Mouse (Mus musculus) erythroid progenitor cell, adult 5-6 weeks (primary cell): ENCODE data around the gene Vps33b. TPM values are rescaled to one million over a fixed set of nuclear protein-coding genes. Genes with fewer than 3 reads are reported as not detected.

ENCODE experiments used
- ATAC-seq: replicated peaks from 2 replicates; pipeline ENCODE4 v1.8.0; 2016; ENCODE audit warnings: moderate number of reproducible peaks, mild to moderate bottlenecking, moderate TSS enrichment, inconsistent platforms; ENCODE audit not compliant: poor library complexity, low FRiP score, severe bottlenecking
- total RNA-seq, 2 experiments: library from RNA; stranded (forward) in 1 of 2; stranded (reverse) in 1 of 2; fragments of 150-400 nt in 1 of 2; fragments of 186-747, 209-891 nt in 1 of 2; gene quantifications; 2 replicates each; pipeline versions ENCODE4 v1.2.3 to v1.2.4; 2015 to 2017; ENCODE audit warnings: low replicate concordance in 2 of 2

Gene Vps33b
- total RNA-seq, 2 experiments from 2014 or later, result 4.9 to 28.5 TPM

DNA sequence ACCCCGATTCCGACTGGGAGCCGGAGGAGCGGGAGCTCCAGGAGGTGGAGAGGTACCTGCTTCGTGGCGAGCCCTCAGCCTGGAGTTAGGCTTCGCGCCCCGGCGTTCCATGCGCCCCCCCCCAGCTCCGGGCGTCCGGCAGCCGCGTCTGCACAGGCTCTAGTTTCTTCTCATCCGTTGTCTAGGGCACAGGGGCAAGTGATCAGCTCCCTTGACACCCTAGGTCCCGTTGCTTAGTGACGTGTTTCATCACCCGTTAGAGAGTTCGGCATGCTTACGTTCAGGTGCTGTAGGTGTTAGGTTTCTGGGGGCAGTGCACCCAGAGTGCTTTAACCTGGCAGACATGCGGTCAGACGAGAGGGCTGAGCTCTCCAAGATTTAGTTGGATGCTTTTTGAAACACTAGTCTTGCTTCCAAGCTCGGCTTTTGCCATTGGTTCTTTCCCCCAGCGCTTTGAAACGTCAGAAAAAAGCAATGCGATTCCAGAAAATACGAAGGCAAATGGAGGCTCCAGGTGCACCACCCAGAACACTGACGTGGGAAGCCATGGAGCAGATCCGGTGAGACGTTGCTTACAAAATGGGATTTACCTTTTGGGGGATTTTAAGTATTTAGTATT, 8.0 kb upstream of the Vps33b start:
- peak; percentile 39 for ATAC-seq

DNA sequence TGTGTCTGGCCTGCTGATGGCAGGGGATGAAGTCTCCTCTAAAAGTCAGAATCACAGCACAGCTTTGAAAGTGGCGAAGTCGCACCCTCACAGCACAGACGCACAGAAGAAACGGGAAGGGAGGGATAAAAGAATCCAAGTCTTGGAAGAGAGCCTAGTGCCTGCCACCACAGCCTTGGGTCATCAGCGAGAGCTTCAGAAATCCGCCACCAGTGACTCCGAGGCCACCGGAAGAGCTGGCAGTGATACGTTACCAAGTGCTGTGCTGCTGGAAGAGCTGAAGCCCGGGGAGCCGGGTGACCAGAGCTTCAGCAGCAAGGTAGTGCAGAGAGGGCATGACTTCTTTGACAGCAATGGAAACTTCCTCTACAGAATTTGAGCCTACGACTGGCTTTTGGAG, 4.8 kb upstream of the Vps33b start:
- ATAC-seq, result no peak

DNA sequence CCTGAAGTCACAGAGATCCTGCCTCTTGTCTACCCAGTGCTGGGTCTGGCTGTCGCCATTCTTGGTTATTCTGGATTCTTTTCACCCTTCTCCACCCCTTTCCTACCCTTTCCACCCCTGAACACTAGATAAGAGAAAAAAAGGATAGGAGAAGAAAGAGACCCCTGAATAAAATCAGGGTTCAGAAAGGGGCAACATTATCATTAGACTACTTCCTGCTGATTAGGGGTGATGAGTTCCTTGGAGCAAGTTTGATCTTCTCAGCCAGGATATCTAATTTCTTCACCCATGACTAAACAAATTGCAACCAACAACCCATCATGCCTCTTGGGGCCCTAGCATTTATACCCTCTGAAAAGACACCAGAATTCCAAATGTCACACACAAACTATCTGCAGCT, 1.7 kb upstream of the Vps33b start:
- no peak for ATAC-seq

DNA sequence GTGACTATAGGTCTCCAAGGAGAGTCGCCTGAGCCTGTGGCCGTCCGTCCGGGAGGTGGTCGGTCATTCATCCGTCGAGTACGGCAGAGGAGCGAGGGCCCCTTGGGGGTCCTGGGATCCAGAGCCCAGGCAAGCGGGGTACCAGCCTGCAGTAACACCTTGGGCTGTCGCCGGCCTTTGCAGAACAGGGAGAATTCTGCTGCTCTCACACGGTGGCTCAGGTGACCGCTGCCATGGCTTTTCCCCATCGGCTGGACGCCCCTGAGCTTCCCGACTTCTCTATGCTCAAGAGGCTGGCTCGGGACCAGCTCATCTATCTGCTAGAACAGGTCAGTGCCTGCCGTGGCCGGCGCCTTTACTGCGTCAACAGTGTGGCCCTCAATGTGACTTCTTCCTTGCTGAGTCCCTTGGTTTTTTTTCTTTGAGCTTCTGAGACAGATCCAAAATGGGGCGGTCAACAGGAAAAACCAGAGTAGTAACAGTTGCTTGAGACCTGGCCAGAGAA, 354 bp downstream of the Vps33b start:
- ATAC-seq, result peak; percentile 66

DNA sequence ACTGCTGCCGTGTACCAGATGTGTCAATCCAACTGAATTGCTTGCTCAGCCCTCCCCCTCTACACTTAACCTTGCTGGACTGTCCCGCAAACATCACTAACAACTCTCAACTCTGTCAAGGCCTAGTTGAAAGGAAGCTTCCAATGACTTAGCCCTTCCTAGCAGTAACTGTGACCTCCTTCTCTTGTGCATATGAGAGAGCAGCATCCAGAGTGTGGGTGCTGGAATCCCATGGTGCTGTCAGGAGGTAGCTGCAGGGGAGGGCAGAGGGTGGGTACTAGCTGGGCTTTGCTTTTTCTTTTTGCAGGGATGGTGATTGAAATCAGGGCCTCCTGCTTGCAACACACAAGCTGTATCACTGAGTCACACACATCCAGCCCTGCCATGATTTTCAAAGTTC, 4.0 kb downstream of the Vps33b start:
- ATAC-seq, result no peak

DNA sequence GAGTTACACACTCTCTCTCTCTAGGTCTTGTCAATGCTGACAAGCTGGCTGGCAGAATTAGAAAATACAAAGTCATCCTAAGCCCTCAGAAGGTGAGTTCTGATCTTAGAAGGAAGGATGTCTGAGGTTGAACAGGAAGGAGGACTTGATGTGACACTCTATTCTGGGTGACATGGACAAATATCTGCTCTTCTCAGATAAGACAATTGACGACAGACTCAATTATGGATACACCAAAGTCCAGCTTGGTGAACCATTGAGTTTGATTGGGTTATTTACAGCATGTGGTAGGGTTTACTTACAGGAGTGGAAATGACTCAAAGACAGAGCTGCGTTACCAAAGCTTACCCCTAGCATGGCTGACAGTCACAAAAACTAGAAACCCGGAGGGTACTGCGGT, 6.9 kb downstream of the Vps33b start:
- no peak for ATAC-seq

DNA sequence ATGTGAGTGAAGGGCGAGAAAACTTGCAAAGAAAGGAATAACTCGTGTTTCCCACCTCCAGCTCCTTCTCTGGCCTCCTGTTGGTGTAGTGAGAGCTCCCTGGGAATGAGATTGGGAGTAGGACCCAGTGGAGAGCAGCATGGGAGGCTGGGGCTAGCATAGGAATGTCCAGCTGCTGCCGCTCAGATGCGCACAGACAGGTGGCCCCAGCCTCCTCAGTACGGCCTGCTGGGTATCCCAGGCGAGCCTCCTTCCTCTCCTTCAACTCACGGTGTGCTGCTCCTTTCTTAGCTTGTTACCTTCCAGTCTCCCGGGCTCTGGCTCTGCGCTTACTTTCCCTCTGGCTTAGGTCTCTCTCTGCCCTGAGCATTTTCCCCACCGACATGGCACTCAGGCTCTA, 10.6 kb downstream of the Vps33b start:
- ATAC-seq, result no peak

DNA sequence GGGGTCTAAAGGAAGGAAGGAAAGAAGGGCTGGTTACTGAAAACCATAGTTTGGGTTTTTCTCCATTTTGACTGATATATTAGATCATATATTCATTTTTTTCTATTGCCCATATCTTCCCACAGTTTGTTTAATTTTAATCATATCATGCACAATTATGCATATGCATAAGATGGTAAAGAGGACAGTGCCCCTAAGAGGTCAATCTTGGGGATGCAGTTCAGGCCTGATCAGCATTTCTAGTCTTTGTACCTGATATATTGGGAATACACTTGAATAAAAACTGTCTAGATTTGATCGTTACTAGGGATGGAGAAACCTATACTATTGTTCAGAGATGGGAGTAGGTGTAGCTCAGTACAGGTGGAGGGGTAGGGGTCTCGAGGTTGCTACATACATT, 11.5 kb downstream of the Vps33b start:
- ATAC-seq, result no peak

DNA sequence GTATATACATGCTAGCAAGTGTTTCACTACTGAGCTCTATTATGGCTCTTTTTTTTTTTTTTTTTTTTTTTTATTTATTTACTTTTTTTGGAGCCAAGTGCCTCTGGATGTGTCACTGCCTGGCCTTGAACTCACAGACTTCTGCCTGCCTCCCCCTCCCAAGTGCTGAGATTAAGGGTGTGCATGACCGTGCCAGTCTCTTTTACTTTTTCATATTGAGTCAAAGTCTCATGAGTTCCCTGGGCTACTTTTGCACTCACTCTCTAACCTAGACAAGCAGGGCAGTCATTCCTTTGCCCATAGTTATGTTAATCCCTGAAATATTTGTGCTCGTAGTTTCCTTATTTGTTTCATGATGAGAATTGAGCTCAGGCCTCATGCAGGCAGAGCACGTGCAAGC, 12.2 kb downstream of the Vps33b start:
- ATAC-seq, result no peak

DNA sequence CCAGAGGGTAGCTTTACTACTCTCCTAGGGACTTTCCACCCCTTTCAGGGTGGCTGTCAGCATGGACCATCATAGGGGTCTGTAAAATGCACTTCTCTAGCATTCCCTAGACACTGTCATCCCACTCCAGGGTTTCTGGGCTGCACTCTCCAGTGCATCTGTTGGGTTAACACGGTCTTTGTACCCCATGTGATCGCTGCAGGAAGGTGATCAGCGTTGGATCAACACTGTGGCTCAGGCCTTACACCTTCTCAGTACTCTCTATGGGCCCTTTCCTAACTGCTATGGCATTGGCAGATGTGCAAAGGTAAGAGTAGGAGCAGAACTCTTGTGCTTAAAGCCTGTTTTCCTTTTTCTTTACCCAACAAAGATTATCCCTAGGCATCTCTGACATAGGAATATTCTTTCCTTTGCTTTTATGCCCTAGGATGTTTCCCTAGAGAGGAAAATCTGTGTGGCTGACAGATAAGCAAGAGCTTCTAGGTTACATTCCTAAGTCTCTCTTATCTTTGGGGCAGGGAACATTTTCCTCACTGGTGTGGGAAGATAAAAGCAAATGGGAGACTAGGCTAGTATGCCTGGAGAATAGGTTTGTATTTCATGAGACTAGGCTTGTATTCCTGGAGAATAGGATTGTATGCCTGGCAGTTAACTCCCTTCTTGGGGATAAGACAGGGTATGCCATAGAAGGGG, 13.9 kb downstream of the Vps33b start:
- ATAC-seq, result 0 out of 2 replicates have a peak, but pooled peaks have one; percentile 35

DNA sequence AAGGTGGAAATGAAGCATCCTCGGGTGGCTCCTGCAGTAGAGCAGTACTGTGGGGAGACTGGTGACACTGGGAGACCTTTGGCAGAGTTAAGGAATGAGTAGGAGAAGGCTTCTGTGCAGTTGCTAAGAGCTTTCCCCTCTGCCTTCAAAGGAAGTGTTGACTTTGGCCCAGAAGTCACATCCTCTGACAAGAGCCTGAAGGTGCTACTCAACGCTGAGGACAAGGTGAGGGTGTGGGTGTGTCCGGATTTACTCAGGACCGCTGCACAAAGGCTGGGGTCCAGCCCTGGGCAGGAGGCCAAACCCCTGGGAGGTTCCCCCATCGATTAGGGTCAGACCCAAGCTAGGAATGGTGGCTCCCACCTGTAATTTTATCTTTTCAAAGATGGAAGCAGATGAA, 14.9 kb downstream of the Vps33b start:
- no peak for ATAC-seq

DNA sequence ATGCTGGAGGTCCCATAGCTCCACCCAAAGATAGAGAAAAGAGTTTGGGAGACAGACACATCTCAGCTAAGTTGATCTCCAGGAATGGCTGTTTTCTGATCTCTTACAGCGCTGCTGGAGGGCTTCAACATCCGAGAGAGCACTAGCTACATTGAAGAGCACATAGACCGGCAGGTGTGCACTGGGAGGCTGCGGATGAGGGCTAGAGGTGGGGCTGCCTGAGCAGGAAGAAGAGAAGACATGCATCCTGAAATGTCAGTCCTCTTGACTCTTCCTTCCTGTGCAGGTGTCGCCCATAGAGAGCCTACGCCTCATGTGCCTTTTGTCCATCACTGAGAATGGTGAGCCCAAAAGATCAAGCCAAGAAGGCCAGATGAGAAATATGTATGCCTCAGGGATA, 16.3 kb downstream of the Vps33b start:
- no peak for ATAC-seq

DNA sequence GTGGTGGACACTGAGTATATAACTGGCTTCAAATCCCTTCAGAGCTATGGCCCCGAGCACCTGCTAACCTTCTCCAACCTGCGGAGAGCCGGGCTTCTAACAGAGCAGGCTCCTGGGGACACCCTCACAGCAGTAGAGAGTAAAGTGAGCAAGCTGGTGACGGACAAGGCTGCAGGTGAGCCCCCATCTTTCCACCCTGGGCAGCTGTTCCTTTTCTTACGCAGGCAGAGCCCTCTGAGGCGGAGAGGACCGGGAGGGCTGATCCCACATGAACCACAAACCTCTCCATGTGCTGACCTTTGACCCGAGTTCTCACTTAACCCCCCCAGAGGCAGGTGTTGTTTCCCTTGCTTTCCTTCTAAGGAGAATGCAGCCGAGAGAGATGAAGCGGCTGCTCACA, 18.3 kb downstream of the Vps33b start:
- ATAC-seq, result no peak

DNA sequence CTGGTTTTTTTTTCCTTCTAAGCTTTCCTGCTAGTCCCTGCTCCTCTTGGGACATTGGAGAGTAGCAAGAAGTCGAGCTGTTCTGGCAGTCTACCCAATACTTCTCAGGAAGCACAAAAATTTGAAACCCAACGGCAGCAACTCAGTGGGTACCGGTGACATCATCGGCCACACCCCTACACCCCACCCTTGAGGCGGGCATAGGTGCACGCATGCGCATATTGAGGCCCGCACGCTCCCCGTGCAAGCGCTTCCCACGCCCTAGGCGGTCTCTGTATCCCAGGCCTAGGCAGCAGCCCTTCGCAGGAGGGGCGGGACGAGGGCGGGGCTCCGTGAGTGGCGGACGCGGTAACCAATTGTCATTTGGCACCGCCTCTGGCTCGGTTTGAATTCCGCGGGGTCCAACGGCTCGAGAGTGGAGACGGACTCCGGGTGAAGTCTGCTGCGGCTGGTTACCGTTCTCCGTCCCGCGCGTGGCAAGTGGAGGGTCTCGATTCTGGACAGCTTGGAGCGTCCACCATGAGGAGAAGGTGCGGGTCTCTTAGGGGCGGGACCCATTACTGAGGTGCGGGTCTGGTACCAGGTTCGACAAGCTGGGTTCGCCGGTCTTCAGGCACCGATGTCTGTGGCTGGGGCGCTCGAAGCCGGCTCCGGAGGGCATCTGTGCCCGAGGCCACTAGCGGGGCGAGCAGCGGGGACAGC, 24.8 kb downstream of the Vps33b start, which contains the start of gene Prc1:
Prc1 (plus strand) TSS at position 389 of the 702 bp plus-strand sequence.
- peak; percentile 92 for ATAC-seq

DNA sequence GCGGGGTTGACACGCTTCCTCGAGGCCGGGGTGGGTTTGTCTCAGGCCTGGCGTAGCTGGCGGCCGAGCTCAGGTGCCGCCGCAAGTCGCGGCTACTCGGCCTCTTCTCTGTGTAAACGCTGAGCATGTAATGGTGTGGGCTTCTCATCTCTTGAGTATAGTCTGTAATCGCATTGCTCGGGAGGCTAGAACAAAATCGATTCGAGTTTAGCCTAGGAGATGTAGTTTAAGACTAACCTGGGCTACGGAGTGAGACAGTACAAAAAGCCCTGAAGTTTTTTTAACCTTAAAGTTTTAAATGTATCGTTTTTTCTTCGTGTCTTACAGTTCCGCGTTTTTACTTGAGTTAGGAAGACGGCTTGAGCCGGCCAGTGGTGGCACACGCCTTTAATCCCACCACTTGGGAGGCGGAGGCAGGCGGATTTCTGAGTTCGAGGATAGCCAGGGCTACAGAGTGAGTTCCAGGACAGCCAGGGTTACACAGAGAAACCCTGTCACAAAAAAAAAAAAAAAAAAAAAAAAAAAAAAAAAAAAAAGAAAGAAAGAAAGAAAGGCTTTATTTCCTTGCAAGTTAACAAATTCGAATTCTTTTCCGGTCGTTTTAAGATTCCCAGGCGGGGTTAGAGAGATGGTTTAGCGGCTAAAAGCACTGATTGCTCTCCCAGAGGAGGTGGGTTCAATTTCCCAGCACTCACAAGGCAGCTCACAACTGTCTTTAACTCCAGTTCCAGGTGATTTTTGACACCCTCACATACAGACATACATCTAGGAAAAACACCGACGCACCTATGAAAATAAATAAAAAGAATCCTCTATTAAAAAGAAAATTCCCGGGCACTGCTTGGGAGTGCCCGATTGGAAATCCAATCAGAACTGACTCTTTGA, 25.6 kb downstream of the Vps33b start:
- peak; percentile 36; the same call in 1 of the 2 replicates for ATAC-seq

DNA sequence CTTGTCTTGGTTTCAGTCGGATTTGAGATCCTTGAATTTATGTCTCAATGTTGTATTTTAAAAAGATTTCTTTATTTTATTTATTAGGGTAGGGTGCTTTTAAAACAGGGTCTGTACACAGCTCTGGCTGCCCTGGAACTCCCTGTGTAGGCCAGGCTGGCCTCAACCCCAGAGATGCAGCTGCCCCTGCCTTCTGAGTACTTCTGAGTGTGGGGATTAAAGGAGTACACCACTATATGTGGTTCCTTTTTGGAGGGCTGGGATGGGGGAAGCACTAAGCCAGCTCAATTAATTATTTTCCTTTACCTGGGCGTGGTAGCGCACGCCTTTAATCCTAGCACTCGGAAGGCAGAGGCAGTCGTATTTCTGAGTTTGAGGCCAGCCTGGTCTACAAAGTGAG, 27.0 kb downstream of the Vps33b start:
- ATAC-seq, result no peak

DNA sequence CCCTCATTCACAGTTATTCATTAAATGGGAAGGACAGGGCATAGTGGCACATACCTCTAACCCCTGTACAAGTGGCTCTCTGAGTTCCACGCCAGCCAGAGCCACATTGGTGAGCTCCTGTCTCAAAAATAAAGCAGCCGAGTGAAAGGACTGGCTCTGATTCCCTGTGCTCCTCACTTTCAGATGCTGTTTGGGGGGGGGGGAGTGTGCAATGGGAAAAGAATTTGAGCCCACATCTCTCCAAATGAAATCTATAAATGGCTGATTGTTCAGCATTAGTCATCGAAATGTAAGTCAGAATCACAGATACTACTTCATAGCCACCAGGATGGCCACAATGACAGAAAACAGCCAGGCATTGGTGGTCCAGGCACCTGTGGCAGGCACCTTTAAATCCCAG, 27.6 kb downstream of the Vps33b start:
- no peak for ATAC-seq

DNA sequence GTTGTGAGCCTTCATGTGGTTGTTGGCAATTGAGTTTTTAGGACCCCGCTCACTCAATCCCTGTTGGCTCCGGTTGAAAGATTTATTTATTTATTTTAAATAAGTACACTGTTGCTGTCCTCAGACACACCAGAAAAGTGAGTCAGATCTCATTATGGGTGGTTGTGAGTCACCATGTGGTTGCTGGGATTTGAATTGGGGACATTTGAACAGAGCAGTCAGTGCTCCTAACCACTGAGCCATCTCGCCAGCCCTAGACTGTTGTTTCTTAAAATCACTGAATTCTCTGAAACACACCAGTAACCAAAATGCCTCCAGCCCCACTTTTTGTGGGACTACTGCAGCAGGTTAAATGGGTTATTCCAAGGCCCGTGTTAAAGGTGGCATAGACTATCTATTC, 29.3 kb downstream of the Vps33b start:
- no peak for ATAC-seq

DNA sequence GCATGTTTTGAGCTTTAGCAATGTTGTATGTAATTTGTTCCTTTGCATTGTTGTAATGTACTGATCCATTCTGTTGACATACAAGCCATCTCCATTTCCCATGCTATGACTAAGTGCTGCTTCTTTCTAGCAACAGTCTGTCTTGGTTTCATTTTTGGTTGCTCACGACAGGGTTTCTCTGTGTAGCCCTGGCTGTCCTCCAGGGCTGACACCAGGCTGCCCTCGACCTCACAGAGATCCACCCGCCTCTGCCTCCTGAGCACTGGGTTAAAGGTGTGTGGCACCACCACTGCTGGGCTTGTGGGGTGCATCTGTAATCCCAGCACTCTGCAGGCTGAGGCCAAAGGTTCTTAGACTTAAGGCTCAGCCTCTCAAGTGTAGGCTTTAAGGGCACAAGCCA, 30.1 kb downstream of the Vps33b start:
- no peak for ATAC-seq

DNA sequence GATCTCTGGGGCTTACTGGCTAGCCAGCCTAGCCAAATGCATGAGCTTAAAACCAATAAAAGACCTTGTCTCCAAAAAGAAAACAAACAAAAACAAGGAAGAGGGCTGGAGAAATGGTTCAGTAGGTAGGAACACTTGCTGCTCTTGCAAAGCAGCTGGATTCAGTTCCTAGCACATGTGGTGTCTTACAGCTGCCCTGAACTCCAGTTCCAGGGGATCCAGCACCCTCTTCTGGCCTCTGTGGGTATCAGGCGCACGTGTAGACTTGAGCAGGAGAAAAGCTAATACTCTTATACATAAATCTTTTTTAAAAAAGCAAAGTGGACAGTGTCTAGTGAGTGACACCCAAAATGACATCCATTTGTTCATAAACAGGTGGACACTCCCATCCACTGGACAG, 32.1 kb downstream of the Vps33b start:
- ATAC-seq, result no peak
